Mouse (Mus musculus): ENCODE results near the gene Sycp3. TPM values are rescaled to one million over a fixed set of nuclear protein-coding genes. Genes with fewer than 3 reads are reported as not detected.
A peak's percentile ranks its signal among the peaks of the same experiment; 100 is the strongest.

Sycp3 gene
- polyA plus RNA-seq, 1 experiment, result not detected

DNA sequence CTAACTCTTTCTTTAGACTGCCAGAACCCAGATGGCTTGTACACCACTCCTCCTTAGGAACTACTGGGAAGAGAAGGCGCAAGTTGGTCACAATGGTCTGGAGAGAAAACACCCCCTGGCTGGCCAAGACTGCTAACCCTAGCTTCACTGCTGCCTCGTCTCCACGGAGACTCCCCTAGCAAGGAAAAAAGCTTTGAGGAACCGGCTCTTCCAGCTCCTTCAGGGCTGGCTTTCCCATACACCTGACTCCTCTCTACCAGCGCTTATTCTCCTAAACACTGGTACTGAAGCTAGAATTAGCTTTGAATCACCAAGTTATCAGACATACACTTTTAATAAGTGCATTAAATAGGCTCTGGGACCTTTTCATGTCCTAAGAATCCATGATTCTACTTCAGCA, 40.6 kb downstream of the Sycp3 start:
- no peak for DNase-seq (ENCODE audit: low read depth in 1 of 2, low spot score in 2 of 2)
- no peaks in the 10 kb centered on the region for H3K36me3 ChIP-seq (ENCODE audit: control insufficient read depth, insufficient read depth, low read length)
- H3K4me3 ChIP-seq (ENCODE audit: extremely low read depth, insufficient read depth, insufficient read length), result no peak overlapping the region
- 85% methylated on average over 5 of the region's 5 CpGs for WGBS
- H3K27me3 ChIP-seq (ENCODE audit: control insufficient read depth, insufficient read depth, low read length), result no peaks in the 10 kb centered on the region
- H3K27ac ChIP-seq (ENCODE audit: insufficient read depth, low read length), result no peak overlapping the region
- H3K4me1 ChIP-seq (ENCODE audit: control insufficient read depth, insufficient read depth, insufficient read length), result no peaks in the 10 kb centered on the region
- TF ChIP-seq CTCF (IDR thresholded peaks at IDR 0.05; ENCODE audit: extremely low read depth, insufficient read depth, insufficient read length, insufficient replicate concordance), result no peak
- no peak for TF ChIP-seq POLR2A (IDR thresholded peaks at IDR 0.05; ENCODE audit: low read depth, low read length)

DNA sequence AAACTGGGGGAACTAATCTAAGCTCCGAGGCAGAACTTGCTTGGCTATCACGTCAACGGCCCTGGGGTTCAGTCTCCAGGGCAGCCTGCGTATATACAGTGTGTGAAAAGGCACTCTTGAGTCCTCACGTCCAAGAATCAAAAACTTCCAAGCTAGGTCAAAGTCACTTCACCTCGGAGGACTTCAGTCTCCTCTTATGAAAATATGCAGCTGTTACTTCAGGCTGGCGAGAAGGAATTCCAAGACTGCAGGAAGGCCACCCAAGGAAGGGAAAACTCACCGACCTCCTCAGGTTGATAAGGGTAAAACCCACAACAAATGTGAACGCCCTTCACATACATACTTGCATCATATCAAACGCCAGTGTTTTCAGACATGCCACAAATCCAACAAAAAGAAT, 42.0 kb downstream of the Sycp3 start:
- H3K4me3 ChIP-seq (ENCODE audit: extremely low read depth, insufficient read depth, insufficient read length), result no peak overlapping the region

DNA sequence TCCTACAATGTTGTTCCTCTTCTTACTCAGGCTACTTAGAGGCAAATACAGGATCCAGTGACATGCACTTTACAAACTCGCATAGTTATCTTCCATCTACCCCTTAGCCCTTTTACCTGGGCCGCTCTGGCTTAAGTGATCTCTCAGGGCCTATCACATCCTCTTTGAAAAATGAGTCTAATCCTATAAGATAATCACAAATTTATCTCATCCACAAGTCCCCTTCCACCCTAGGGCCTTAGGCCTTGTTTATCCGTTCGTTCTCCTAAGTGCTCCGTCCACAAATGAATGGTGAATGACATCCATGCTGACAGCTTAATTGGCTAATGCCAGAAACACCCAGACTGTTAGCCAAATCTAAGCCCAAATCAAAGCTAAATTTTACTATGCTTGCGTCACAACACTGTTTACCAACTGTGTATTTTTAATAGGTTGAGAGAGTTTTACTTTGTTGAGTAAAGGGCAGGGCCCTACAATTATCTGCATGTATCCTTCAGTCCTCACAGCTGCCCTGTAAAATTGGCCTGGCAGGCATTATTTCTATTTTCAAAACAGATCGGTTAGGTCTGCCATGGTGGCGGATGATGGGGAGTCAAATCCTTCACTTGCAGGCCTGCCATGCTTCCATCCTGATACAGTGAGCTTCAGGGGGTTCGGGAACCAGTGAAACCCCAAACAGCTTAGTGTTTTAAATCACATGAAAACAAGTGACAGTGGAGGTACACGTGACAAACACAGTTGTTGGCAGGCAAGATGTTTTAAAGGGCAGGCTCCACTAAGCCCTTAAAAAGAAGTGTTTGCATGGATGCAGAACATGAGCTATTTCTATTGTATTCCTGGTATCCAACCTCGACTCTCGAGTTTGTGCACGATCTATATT, 42.8 kb downstream of the Sycp3 start:
- no peaks in the 10 kb centered on the region for H3K36me3 ChIP-seq (ENCODE audit: control insufficient read depth, insufficient read depth, low read length)
- WGBS, result 90% methylated on average over 13 of the region's 13 CpGs
- no peak for TF ChIP-seq POLR2A (IDR thresholded peaks at IDR 0.05; ENCODE audit: low read depth, low read length)
- TF ChIP-seq CTCF (IDR thresholded peaks at IDR 0.05; ENCODE audit: extremely low read depth, insufficient read depth, insufficient read length, insufficient replicate concordance), result no peak
- H3K4me1 ChIP-seq (ENCODE audit: control insufficient read depth, insufficient read depth, insufficient read length), result no peaks in the 10 kb centered on the region
- DNase-seq (ENCODE audit: low read depth in 1 of 2, low spot score in 2 of 2), result no peak
- no peak overlapping the region for H3K4me3 ChIP-seq (ENCODE audit: extremely low read depth, insufficient read depth, insufficient read length)
- no peak overlapping the region for H3K27ac ChIP-seq (ENCODE audit: insufficient read depth, low read length)
- no peaks in the 10 kb centered on the region for H3K27me3 ChIP-seq (ENCODE audit: control insufficient read depth, insufficient read depth, low read length)

More for the DNA sequence above, 42.0 kb downstream of the Sycp3 start:
- Histone ChIP-seq H3K27ac (ENCODE audit: insufficient read depth, low read length) (no peak overlapping the region), H3K27me3 (ENCODE audit: control insufficient read depth, insufficient read depth, low read length) (no peaks in the 10 kb centered on the region), H3K4me1 (ENCODE audit: control insufficient read depth, insufficient read depth, insufficient read length) (no peaks in the 10 kb centered on the region), H3K36me3 (ENCODE audit: control insufficient read depth, insufficient read depth, low read length) (no peaks in the 10 kb centered on the region)
- 91% methylated on average over 10 of the region's 10 CpGs for WGBS
- TF ChIP-seq CTCF (IDR thresholded peaks at IDR 0.05; ENCODE audit: extremely low read depth, insufficient read depth, insufficient read length, insufficient replicate concordance) (no peak), POLR2A (IDR thresholded peaks at IDR 0.05; ENCODE audit: low read depth, low read length) (no peak)
- no peak for DNase-seq (ENCODE audit: low read depth in 1 of 2, low spot score in 2 of 2)

DNA sequence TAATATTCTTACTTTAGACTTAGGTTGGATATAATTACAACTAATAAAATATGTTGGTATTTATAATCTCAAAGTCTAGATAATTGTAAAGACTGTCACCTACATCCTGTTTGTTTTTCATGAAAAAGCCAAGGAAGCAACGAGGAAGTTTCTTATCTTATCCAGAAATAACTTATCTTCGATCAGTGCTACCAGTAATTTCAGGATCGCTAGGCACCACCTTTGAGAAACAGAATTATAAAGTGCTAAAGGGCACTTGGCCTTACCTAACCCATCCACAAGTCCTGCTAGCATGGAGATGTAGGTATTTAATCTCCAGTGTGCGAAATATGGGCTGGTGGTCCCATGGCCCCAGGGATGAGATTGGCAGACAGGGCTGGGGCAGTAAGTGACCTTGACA, 43.5 kb downstream of the Sycp3 start:
- peak overlapping the region; percentile 79; the same call in 1 of the 2 replicates for H3K4me3 ChIP-seq (ENCODE audit: extremely low read depth, insufficient read depth, insufficient read length)
- no peak overlapping the region for H3K27ac ChIP-seq (ENCODE audit: insufficient read depth, low read length)
- WGBS, result 71% methylated on average over 4 of the region's 4 CpGs
- no peaks in the 10 kb centered on the region for H3K36me3 ChIP-seq (ENCODE audit: control insufficient read depth, insufficient read depth, low read length)
- TF ChIP-seq POLR2A (IDR thresholded peaks at IDR 0.05; ENCODE audit: low read depth, low read length) (no peak), CTCF (IDR thresholded peaks at IDR 0.05; ENCODE audit: extremely low read depth, insufficient read depth, insufficient read length, insufficient replicate concordance) (no peak)
- H3K27me3 ChIP-seq (ENCODE audit: control insufficient read depth, insufficient read depth, low read length), result no peaks in the 10 kb centered on the region
- H3K4me1 ChIP-seq (ENCODE audit: control insufficient read depth, insufficient read depth, insufficient read length), result no peaks in the 10 kb centered on the region
- no peak for DNase-seq (ENCODE audit: low read depth in 1 of 2, low spot score in 2 of 2)

DNA sequence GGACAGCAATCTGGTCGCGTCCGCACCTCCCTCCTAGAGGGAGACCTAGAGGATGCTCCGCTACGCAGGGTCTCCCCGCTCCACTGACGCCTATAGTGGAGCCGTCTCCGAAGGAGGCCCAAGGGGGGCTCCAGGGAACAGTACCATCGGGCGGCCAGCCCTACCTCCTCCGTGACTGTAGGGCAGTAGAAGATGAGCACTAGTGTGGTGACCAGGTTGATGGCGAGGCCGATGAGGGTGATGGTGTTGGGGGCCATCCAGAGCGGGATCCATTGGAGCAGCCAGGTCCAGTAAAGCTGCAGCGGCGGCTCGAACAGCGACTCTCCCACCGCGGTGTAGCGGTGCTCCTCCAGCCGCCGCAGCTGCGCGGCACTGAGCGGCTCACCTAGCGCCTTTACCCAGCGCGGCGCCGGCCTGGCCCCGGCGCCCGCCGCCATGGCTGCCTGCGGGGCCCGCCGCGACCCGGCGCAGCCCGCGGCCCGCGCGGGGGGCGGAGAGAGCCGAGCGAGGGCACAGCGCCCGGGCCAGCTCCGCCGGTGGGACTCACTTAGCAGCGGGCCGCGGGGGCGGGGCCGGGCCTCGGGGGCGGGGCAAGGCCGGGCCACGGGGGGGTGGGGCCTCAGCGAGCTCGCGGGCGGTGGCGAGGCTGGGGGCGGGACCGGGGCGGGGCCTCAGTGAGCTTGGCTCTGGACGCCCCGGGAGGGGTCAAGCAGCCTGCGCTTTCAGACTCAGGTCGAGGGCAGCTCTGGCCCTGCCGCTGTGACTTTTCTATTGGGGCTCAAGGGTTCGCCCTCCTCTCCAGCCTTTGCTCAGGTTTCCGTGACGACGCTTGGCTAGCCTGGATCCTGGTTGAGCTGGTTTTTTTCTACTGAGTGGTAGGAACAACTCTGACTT, 44.3 kb downstream of the Sycp3 start, which contains the start of gene Chpt1:
Chpt1 (minus strand) TSS at position 653 of the 894 bp plus-strand sequence.
- Histone ChIP-seq H3K27ac (ENCODE audit: insufficient read depth, low read length) (peak within 1 kb of the TSS; percentile 42; the same call in 1 of the 2 replicates), H3K4me3 (ENCODE audit: extremely low read depth, insufficient read depth, insufficient read length) (peak within 1 kb of the TSS; percentile 79), H3K27me3 (ENCODE audit: control insufficient read depth, insufficient read depth, low read length) (no peaks in the 10 kb centered on the region), H3K4me1 (ENCODE audit: control insufficient read depth, insufficient read depth, insufficient read length) (no peaks in the 10 kb centered on the region), H3K36me3 (ENCODE audit: control insufficient read depth, insufficient read depth, low read length) (no peaks in the 10 kb centered on the region)
- 1% methylated on average over 72 of the region's 80 CpGs for WGBS
- TF ChIP-seq CTCF (IDR thresholded peaks at IDR 0.05; ENCODE audit: extremely low read depth, insufficient read depth, insufficient read length, insufficient replicate concordance) (no peak), POLR2A (IDR thresholded peaks at IDR 0.05; ENCODE audit: low read depth, low read length) (no peak)
- peak; percentile 49 to 81 for DNase-seq (ENCODE audit: low read depth in 1 of 2, low spot score in 2 of 2)

DNA sequence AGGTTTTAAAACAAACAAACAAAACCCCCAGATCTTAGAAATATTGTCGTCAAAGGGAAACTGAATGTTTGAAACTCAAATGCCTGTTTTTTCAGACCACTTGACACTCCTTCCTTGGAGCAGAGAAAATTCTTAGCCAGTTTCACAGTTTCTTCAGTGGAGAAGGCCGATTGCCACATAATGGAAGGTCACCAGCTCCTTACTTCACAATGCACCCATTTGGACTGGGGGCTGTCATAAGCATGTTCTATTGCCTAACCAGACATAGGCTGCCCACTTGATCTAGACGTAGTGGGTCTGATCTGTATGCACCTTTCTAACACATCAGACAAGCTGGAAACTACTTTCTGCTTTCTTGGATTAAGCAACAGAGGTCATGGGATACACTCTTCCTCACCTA, 45.1 kb downstream of the Sycp3 start:
- 76% methylated on average over 3 of the region's 3 CpGs for WGBS
- no peak overlapping the region for H3K27ac ChIP-seq (ENCODE audit: insufficient read depth, low read length)
- no peak for DNase-seq (ENCODE audit: low read depth in 1 of 2, low spot score in 2 of 2)

More for the DNA sequence above, 45.1 kb downstream of the Sycp3 start:
- no peak for TF ChIP-seq POLR2A (IDR thresholded peaks at IDR 0.05; ENCODE audit: low read depth, low read length)
- no peak for TF ChIP-seq CTCF (IDR thresholded peaks at IDR 0.05; ENCODE audit: extremely low read depth, insufficient read depth, insufficient read length, insufficient replicate concordance)
- Histone ChIP-seq H3K27me3 (ENCODE audit: control insufficient read depth, insufficient read depth, low read length) (no peaks in the 10 kb centered on the region), H3K4me3 (ENCODE audit: extremely low read depth, insufficient read depth, insufficient read length) (no peak overlapping the region), H3K4me1 (ENCODE audit: control insufficient read depth, insufficient read depth, insufficient read length) (no peaks in the 10 kb centered on the region), H3K36me3 (ENCODE audit: control insufficient read depth, insufficient read depth, low read length) (no peaks in the 10 kb centered on the region)

Measured in spleen, adult 2 months (tissue).